Mouse (Mus musculus) stomach, embryonic 15.5 days (tissue): ENCODE measurements around the gene Smg5. TPM values are rescaled to one million over a fixed set of nuclear protein-coding genes. Genes with fewer than 3 reads are reported as not detected.
"Not testable (repeated sequence)": the region's sequence is repeated elsewhere in the genome, so short reads cannot be mapped to it uniquely, and the experiment has no call there.

Source experiments
- ATAC-seq: fragments of 200-750 bp; cut with Nextera tagmentation; 2 replicates; pipeline ENCODE4 v1.8.0; 2017; ENCODE audit warnings: low read depth, moderate number of reproducible peaks, moderate TSS enrichment; ENCODE audit not compliant: insufficient read depth, low FRiP score
- H3K27ac ChIP-seq: fragments of 300-500 bp; sonication (generic); 2 replicates; pipeline ENCODE4 v1.5.1; 2015; ENCODE audit warnings: mild to moderate bottlenecking, inconsistent platforms
- H3K27me3 ChIP-seq: fragments of 300-500 bp; sonication (generic); replicated peaks from 2 replicates; pipeline ENCODE4 v1.6.1; 2015; ENCODE audit warnings: inconsistent platforms
- H3K36me3 ChIP-seq: fragments of 300-500 bp; sonication (generic); 2 replicates; pipeline ENCODE4 v1.6.1; 2015; ENCODE audit warnings: inconsistent platforms
- H3K4me1 ChIP-seq: fragments of 300-500 bp; sonication (generic); 2 replicates; pipeline ENCODE4 v1.6.1; 2015; ENCODE audit warnings: inconsistent platforms
- H3K4me2 ChIP-seq: fragments of 300-500 bp; sonication (generic); 2 replicates; pipeline ENCODE4 v1.6.1; 2015; ENCODE audit warnings: mild to moderate bottlenecking, inconsistent platforms
- H3K4me3 ChIP-seq: fragments of 300-500 bp; sonication (generic); replicated peaks from 2 replicates; pipeline ENCODE4 v1.5.1; 2015; ENCODE audit warnings: inconsistent platforms
- H3K9ac ChIP-seq: fragments of 300-500 bp; sonication (generic); 2 replicates; pipeline ENCODE4 v1.6.1; 2015; ENCODE audit warnings: inconsistent platforms
- H3K9me3 ChIP-seq: fragments of 300-500 bp; sonication (generic); 2 replicates; pipeline ENCODE4 v1.6.1; 2016; ENCODE audit warnings: inconsistent platforms
- WGBS: fragments of 180-500 bp; shearing (Covaris S2); methylation state at CpG from one replicate; pipeline ENCODE4 v1.1.7; 2015; 5-methylcytosine and 5-hydroxymethylcytosine counted together
- polyA plus RNA-seq: library from polyadenylated mRNA; unstranded; fragments of >200 nt; fragmentation: Nextera tagmentation; extraction: Ambion mirVana; gene quantifications from 2 replicates; pipeline ENCODE4 v1.2.1, GENCODE M21; 2015

Smg5 gene
- polyA plus RNA-seq, 1 experiment from 2014 or later: 48.5 TPM

- Histone ChIP-seq H3K36me3 (peaks cover 57% of the 10 kb centered on the region), H3K27ac (peak overlapping the region; percentile 31; the same call in 1 of the 2 replicates), H3K9me3 (no peaks in the 10 kb centered on the region), H3K4me1 (peaks cover 6% of the 10 kb centered on the region; the same call in 1 of the 2 replicates), H3K4me2 (no peak overlapping the region), H3K27me3 (no peaks in the 10 kb centered on the region), H3K9ac (no peak overlapping the region), H3K4me3 (no peak overlapping the region)
- ATAC-seq: no peak
- WGBS: 68% methylated on average over 3 of the region's 3 CpGs
Measured at GRCm38 (mm10) chr3:88359989-88360388, 23.9 kb downstream of the Smg5 start.

GRCm38 (mm10) chr3:88361096-88361495 is 25.0 kb downstream of the Smg5 start:
- no peak for ATAC-seq
- H3K4me2 ChIP-seq: no peak overlapping the region
- H3K4me1 ChIP-seq: peaks cover 12% of the 10 kb centered on the region; the same call in 1 of the 2 replicates
- 74% methylated on average over 6 of the region's 6 CpGs for WGBS
- H3K9ac ChIP-seq: no peak overlapping the region
- H3K27ac ChIP-seq: no peak overlapping the region
- peaks cover 46% of the 10 kb centered on the region for H3K36me3 ChIP-seq
- H3K9me3 ChIP-seq: no peaks in the 10 kb centered on the region
- H3K27me3 ChIP-seq: peaks cover 10% of the 10 kb centered on the region
- H3K4me3 ChIP-seq: no peak overlapping the region

DNA sequence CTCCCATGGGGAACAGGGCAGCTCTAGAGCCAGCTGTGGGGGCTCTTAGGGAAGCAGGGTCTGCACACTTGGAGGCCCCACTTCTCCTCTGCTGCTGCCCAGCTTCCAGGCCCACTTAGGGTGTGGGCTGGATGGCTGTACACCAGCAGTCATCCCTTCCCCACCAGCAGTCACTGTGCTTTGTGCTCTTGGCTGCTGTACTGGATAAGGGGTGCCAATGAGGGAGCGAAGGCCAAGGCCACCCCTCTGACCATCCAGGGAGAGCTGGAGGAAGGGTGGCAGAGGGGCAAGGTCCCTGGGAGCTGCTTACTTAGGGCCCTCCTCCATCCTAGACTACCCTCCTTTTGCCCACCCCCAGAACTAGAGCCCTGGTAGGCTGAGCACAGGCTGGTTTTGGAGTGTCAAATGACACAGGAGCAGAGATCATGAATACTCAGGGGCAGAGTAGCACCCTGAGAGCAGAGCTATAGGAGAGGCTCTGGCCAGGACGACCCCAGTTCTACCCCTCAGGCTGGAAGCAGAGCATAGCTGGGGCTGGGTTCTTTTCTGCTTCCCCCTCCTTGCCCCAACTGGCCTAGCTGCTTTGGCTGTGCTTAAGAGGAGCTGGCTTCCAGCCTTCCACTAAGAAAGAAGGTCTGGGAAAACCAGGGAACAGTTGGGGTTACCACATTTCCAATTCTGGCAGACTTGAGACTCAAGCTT is 25.7 kb downstream of the Smg5 start:
- Histone ChIP-seq H3K9me3 (no peaks in the 10 kb centered on the region), H3K4me1 (peaks cover 12% of the 10 kb centered on the region; the same call in 1 of the 2 replicates), H3K4me2 (no peak overlapping the region), H3K27me3 (peaks cover 12% of the 10 kb centered on the region), H3K27ac (no peak overlapping the region), H3K9ac (no peak overlapping the region), H3K36me3 (peaks cover 41% of the 10 kb centered on the region), H3K4me3 (no peak overlapping the region)
- ATAC-seq: no peak
- WGBS: 93% methylated on average over 2 of the region's 2 CpGs

DNA sequence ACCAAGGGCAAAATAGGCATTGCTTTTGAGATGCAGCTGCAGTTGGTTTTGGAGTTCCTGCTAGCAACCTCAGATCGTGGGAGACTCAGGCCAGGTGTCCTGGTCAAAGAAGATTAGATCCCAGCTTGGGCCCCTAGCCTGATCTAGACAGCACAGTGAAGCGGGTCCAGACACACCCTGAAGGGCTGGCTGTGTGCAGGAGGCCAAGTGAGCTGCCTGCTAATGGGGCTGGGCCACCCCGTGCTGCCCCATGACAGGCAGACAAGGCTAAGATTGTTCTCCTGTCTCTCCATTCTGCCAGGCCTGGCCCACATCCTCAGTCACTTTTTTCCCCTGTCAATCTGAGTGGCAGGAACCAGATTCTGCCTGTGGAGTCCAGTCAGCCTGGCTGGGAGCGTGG is 27.6 kb downstream of the Smg5 start:
- Histone ChIP-seq H3K27ac (peak overlapping the region; percentile 23; the same call in 1 of the 2 replicates), H3K4me1 (peaks cover 12% of the 10 kb centered on the region; the same call in 1 of the 2 replicates), H3K9me3 (no peaks in the 10 kb centered on the region), H3K4me3 (no peak overlapping the region), H3K27me3 (peaks cover 12% of the 10 kb centered on the region), H3K4me2 (no peak overlapping the region), H3K9ac (no peak overlapping the region), H3K36me3 (peaks cover 23% of the 10 kb centered on the region)
- ATAC-seq: peak; percentile 76
- 49% methylated on average over 4 of the region's 4 CpGs for WGBS

DNA sequence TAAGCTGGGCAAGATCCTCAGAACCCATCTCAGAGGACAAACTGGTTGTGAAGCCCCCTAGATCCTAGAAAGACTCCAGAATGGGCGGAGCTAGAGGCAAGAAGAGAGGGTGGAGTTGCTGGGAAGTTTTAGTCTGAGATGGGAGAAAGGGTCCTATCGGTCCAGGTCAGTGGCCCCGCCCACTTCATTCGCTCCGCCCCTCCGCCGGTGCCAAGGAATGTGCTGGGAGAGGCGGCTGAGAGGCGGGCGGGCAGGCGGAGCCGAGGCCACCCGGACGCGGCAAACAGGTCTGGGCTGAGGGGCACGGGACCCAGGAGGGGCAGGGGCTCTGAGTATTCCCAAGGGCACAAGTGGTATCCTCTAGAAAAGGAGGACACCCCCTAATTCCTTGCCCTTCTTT is 28.3 kb downstream of the Smg5 start, which contains the start of gene Paqr6:
Paqr6 (plus strand) TSS at position 248 of the 400 bp plus-strand sequence.
- Histone ChIP-seq H3K4me1 (peaks cover 12% of the 10 kb centered on the region; the same call in 1 of the 2 replicates), H3K27ac (peak within 1 kb of the TSS; percentile 23; the same call in 1 of the 2 replicates), H3K36me3 (peaks cover 17% of the 10 kb centered on the region), H3K27me3 (peaks cover 12% of the 10 kb centered on the region), H3K4me3 (peak within 1 kb of the TSS; percentile 15), H3K9me3 (no peaks in the 10 kb centered on the region), H3K9ac (no peak within 1 kb of the TSS), H3K4me2 (peak within 1 kb of the TSS; percentile 44)
- peak; percentile 37; the same call in 1 of the 2 replicates for ATAC-seq
- WGBS: 2% methylated on average over 15 of the region's 16 CpGs

- Histone ChIP-seq H3K36me3 (peaks cover 2% of the 10 kb centered on the region; the same call in 1 of the 2 replicates), H3K9ac (no peak overlapping the region), H3K4me2 (no peak overlapping the region), H3K27me3 (peaks cover 12% of the 10 kb centered on the region), H3K9me3 (no peaks in the 10 kb centered on the region), H3K4me3 (no peak overlapping the region), H3K4me1 (peaks cover 12% of the 10 kb centered on the region; the same call in 1 of the 2 replicates), H3K27ac (no peak overlapping the region)
- ATAC-seq: no peak
- WGBS: 38% methylated on average over 34 of the region's 34 CpGs
Measured at GRCm38 (mm10) chr3:88365705-88366361, 29.8 kb downstream of the Smg5 start.

DNA sequence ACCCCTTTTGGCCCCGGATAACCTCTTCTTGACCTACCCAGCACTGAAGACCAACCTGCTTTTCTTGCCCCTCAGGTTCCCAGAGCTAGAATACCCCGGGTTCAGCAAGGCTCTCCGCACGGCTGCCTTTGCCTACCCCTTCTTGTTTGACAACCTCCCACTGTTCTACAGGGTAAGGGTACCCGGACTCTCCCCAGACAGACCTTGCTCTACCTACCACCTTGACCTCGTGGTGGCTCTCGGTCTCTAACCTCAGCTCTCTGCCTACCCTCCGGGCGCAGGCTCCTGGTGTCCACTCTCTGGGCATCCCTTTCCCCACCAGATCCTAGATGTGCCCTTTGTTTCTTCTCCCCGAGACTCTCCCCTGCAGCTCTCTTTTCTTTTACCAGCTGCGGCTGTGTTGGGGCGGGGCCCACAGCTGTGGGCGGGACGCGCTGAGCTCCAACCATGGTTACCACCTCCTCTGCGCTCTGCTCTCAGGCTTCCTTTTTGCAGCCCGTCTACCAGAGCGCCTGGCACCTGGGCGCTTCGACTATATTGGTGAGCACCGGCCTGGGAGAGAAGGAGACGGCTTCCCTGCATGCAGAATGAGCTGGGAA is 30.9 kb downstream of the Smg5 start:
- not testable (repeated sequence) for H3K9ac ChIP-seq, H3K36me3 ChIP-seq, H3K9me3 ChIP-seq, H3K27ac ChIP-seq
- ATAC-seq: peak; percentile 69
- 5% methylated on average over 21 of the region's 22 CpGs for WGBS
- Histone ChIP-seq H3K4me3 (peak overlapping the region; percentile 20), H3K4me1 (peaks cover 12% of the 10 kb centered on the region; the same call in 1 of the 2 replicates), H3K4me2 (peak overlapping the region; percentile 49), H3K27me3 (peaks cover 12% of the 10 kb centered on the region)

- H3K4me2 ChIP-seq, H3K27ac ChIP-seq, H3K4me3 ChIP-seq, ATAC-seq, H3K9me3 ChIP-seq, H3K36me3 ChIP-seq, H3K9ac ChIP-seq: not testable (repeated sequence)
- peaks cover 12% of the 10 kb centered on the region for H3K27me3 ChIP-seq
- WGBS: 41% methylated on average over 4 of the region's 7 CpGs
- peaks cover 12% of the 10 kb centered on the region; the same call in 1 of the 2 replicates for H3K4me1 ChIP-seq
Measured at GRCm38 (mm10) chr3:88367517-88367916, 31.5 kb downstream of the Smg5 start.

DNA sequence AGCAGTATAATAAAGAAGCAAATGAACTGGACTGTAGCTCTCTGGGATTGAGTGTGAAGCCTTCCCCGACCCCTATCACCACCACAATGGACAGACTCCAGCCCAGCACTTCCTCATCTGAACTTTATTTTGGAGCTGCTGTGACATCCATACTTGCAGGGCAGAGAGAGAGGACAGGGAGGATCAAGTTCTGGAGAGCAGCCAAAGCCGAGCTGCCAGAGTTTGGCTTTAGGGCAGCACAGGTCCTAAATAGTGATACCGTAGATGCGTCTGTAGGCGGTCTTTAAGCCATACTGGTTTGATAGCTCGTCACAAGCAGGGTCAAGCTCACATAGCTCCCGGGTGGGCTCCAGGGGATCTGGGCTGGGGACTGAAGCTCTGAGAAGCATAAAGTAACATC is 32.5 kb downstream of the Smg5 start:
- H3K4me3 ChIP-seq, H3K36me3 ChIP-seq, H3K27ac ChIP-seq, H3K9me3 ChIP-seq, H3K4me2 ChIP-seq, ATAC-seq, H3K9ac ChIP-seq: not testable (repeated sequence)
- H3K4me1 ChIP-seq: peaks cover 12% of the 10 kb centered on the region; the same call in 1 of the 2 replicates
- H3K27me3 ChIP-seq: peaks cover 12% of the 10 kb centered on the region
- WGBS: 82% methylated on average over 7 of the region's 7 CpGs

DNA sequence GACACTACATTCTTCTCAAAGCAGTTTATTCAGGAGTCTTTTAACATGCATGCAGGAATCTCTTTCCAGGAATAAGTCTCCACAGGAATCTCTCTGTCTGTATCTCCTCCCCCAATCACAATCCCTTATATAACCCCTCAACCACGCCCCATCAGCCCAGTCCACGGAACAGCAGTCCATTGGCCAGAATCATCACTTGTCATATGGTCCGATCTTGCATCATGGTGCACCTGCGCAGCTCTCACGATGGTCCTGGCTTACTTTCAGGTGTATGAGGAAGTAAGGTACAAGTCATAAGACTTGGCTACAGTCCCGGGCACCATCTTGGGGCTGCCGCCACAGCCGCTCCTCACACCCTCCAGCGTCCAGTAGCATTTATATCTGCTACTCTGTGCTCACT is 36.6 kb downstream of the Smg5 start, which contains the start of gene Bglap3:
Bglap3 (minus strand) TSS at position 101 of the 400 bp plus-strand sequence.
- not testable (repeated sequence) for H3K4me1 ChIP-seq, H3K27ac ChIP-seq, H3K4me2 ChIP-seq, H3K9ac ChIP-seq, H3K36me3 ChIP-seq, H3K27me3 ChIP-seq, H3K4me3 ChIP-seq, H3K9me3 ChIP-seq, ATAC-seq
- WGBS: 90% methylated on average over 9 of the region's 9 CpGs

DNA sequence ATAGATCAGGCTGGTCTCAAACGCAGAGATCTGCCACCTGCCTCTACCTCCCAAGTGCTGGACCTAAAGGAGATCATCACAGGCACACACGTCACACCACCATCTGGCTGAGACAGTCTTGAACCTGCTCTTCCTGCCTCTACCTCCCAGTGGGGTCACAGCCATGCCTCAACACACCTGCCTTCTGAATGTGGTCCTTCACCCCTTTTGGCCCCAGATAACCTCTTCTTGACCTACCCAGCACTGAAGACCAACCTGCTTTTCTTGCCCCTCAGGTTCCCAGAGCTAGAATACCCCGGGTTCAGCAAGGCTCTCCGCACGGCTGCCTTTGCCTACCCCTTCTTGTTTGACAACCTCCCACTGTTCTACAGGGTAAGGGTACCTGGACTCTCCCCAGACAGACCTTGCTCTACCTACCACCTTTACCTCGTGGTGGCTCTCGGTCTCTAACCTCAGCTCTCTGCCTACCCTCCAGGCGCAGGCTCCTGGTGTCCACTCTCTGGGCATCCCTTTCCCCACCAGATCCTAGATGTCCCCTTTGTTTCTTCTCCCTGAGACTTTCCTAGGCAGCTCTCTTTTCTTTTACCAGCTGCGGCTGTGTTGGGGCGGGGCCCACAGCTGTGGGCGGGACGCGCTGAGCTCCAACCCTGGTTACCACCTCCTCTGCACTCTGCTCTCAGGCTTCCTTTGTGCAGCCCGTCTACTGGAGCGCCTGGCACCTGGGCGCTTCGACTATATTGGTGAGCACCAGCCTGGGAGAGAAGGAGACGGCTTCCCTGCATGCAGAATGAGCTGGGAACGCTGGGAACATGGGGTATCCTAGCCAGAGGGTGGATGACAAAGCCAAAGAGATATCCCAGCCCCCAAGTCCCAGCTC is 39.9 kb downstream of the Smg5 start:
- peak overlapping the region; percentile 53 for H3K4me2 ChIP-seq
- not testable (repeated sequence) for H3K4me1 ChIP-seq, H3K9ac ChIP-seq, H3K27me3 ChIP-seq, H3K36me3 ChIP-seq, H3K9me3 ChIP-seq
- peak overlapping the region; percentile 17 for H3K4me3 ChIP-seq
- H3K27ac ChIP-seq: peak overlapping the region; percentile 26; the same call in 1 of the 2 replicates
- 10% methylated on average over 19 of the region's 19 CpGs for WGBS
- peak; percentile 90 for ATAC-seq
